In genomic region chr4:141953291-141953690, GRCm38 (mm10) we compare ENCODE assay signal across 32 mouse cellular contexts.
A peak's percentile ranks its signal among the peaks of the same experiment; 100 is the strongest.
DNase-seq lines count a peak whose midpoint lies in the region; ATAC-seq lines count a peak whose summit lies in the region.
"Had no signal": no experiment of that assay in that cellular context is flagged by ENCODE, and none has a peak within 500 bp of the region (broad histone marks: within the 10 kb centered on the region; RNA-seq: fewer than 3 reads in every experiment).

No protein-coding gene starts in this region.

- H3K27ac ChIP-seq in heart, embryonic 16.5 days (ENCODE audit: low read length), result peak overlapping the region; percentile 63; the same call in 1 of the 2 replicates
- H3K27ac ChIP-seq in lung, embryonic 15.5 days, result 0 out of 2 replicates have a peak overlapping the region, but pooled peaks have one; percentile 76
- H3K27ac ChIP-seq: embryonic facial prominence, embryonic 12.5 days; hindbrain, embryonic 12.5 days; intestine, embryonic 15.5 days; kidney, postnatal 0 days; limb, embryonic 10.5 days; limb, embryonic 15.5 days; liver, embryonic 14.5 days; midbrain, embryonic 12.5 days; neural tube, embryonic 12.5 days had no signal

- no peak for ATAC-seq in heart, embryonic 16.5 days (replicated peaks; ENCODE audit: extremely low read depth, insufficient read depth, low FRiP score)
- ATAC-seq in lung, embryonic 15.5 days (ENCODE audit: borderline replicate concordance, extremely low read depth, low FRiP score, low TSS enrichment), result no peak
- no peak for ATAC-seq in megakaryocyte, adult 5-6 weeks (ENCODE audit: poor library complexity, severe bottlenecking)
- ATAC-seq: forebrain, embryonic 14.5 days; hindbrain, postnatal 0 days; intestine, embryonic 15.5 days had no signal

- no peaks in the 10 kb centered on the region for H3K36me3 ChIP-seq in heart, embryonic 16.5 days (ENCODE audit: control insufficient read depth, insufficient read depth)
- H3K36me3 ChIP-seq in lung, embryonic 15.5 days, result no peaks in the 10 kb centered on the region
- H3K36me3 ChIP-seq: embryonic facial prominence, embryonic 12.5 days; G1E; hindbrain, embryonic 12.5 days; intestine, embryonic 15.5 days; limb, embryonic 10.5 days; limb, embryonic 15.5 days; midbrain, embryonic 12.5 days; neural tube, embryonic 12.5 days had no signal

- DNase-seq in heart, adult 11 months, result peak; percentile 90
- no peak for DNase-seq in heart, postnatal 10 days
- no peak for DNase-seq in heart, adult 8-10 months (ENCODE audit: low spot score)
- no peak for DNase-seq in lung, postnatal 25 days (ENCODE audit: low spot score)
- DNase-seq: adrenal gland, adult 8-10 months; cerebellum, adult 11-12 months; cerebellum, adult 9-11 months; embryo, embryonic 11 days; gastrocnemius, postnatal 14 days; kidney, adult 2 months; lung, adult 2 months; lung, postnatal 14 days; right cerebral cortex, adult 18-20 months; right cerebral cortex, postnatal 4 days; thymus, postnatal 14 days had no signal

- intact Hi-C loops in heart, postnatal 10 days (cut with DNase I), result no loop called here

- H3K9me3 ChIP-seq in heart, embryonic 16.5 days (replicated peaks; ENCODE audit: control insufficient read depth, low read length), result no peaks in the 10 kb centered on the region
- no peaks in the 10 kb centered on the region for H3K9me3 ChIP-seq in lung, embryonic 15.5 days
- H3K9me3 ChIP-seq: embryonic facial prominence, embryonic 12.5 days; G1E; hindbrain, embryonic 12.5 days; intestine, embryonic 15.5 days; limb, embryonic 10.5 days; limb, embryonic 15.5 days; midbrain, embryonic 12.5 days; neural tube, embryonic 12.5 days had no signal

- peaks cover 20% of the 10 kb centered on the region for H3K4me1 ChIP-seq in heart, embryonic 16.5 days (ENCODE audit: control insufficient read depth, insufficient read depth, low read length)
- H3K4me1 ChIP-seq in lung, embryonic 15.5 days, result peaks cover 50% of the 10 kb centered on the region

- WGBS in heart, embryonic 16.5 days, result 30% methylated on average over 9 of the region's 9 CpGs
- 42% methylated on average over 9 of the region's 9 CpGs for WGBS in lung, embryonic 15.5 days

- H3K9ac ChIP-seq in heart, embryonic 16.5 days (ENCODE audit: low read length), result no peak overlapping the region
- H3K9ac ChIP-seq in lung, embryonic 15.5 days, result no peak overlapping the region
- H3K9ac ChIP-seq: embryonic facial prominence, embryonic 12.5 days; hindbrain, embryonic 12.5 days; intestine, embryonic 15.5 days; limb, embryonic 15.5 days; liver, embryonic 14.5 days; midbrain, embryonic 12.5 days; neural tube, embryonic 12.5 days had no signal

- H3K27me3 ChIP-seq in heart, embryonic 16.5 days (ENCODE audit: control insufficient read depth, insufficient read depth, low read length), result no peaks in the 10 kb centered on the region; the same call in 1 of the 2 replicates
- no peaks in the 10 kb centered on the region for H3K27me3 ChIP-seq in lung, embryonic 15.5 days
- H3K27me3 ChIP-seq: hindbrain, embryonic 12.5 days; intestine, embryonic 15.5 days; limb, embryonic 15.5 days; neural tube, embryonic 12.5 days had no signal

- no peak overlapping the region for H3K4me3 ChIP-seq in heart, embryonic 16.5 days (ENCODE audit: low read length)
- no peak overlapping the region for H3K4me3 ChIP-seq in lung, embryonic 15.5 days
- H3K4me3 ChIP-seq: embryonic facial prominence, embryonic 12.5 days; hindbrain, embryonic 12.5 days; intestine, embryonic 15.5 days; limb, embryonic 10.5 days; limb, embryonic 15.5 days; megakaryocyte, embryonic 14.5 days; midbrain, embryonic 12.5 days; myocyte; neural tube, embryonic 12.5 days had no signal

- H3K4me2 ChIP-seq in heart, embryonic 16.5 days (ENCODE audit: low read depth, low read length), result no peak overlapping the region
- H3K4me2 ChIP-seq in lung, embryonic 15.5 days, result no peak overlapping the region
- H3K4me2 ChIP-seq: embryonic facial prominence, embryonic 12.5 days; hindbrain, embryonic 12.5 days; intestine, embryonic 15.5 days; limb, embryonic 15.5 days; midbrain, embryonic 12.5 days; neural tube, embryonic 12.5 days had no signal
